Mouse (Mus musculus): Measurements from ENCODE around the gene Nck2.

DNA sequence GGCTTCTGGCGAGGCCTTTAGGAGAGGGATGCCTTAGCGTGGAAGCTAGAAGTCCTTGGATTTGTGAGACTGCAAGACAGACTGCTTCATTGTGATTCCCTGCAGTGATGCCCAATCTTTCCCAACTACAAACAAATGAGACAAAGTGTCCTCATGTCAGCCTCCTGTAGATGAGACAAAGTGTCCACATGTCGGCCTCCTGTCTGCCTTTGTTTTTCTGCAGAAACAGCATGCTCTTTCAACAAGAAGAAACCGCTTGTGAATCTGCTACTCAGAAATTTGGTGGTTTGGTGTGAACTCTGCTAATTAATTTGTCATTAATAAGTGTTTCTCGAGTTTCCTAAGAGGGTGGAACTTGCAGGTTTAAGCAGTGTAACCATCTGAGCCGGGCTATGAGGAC, 53.6 kb downstream of the Nck2 start:
- no peak for TF ChIP-seq CTCF (IDR thresholded peaks at IDR 0.05; ENCODE audit: borderline replicate concordance, insufficient read depth, low read length)
- TF ChIP-seq POLR2A (IDR thresholded peaks at IDR 0.05; ENCODE audit: low read depth, low read length) = no peak
